Mouse (Mus musculus) 3T3-L1 (cell line): ENCODE data around the gene Capsl.
A peak's percentile ranks its signal among the peaks of the same experiment; 100 is the strongest.

ENCODE experiments used
- DNase-seq: peaks from one replicate; pipeline ENCODE4 v3.0.0-alpha.2; 2015; ENCODE audit warnings: low read depth, low spot score

The Capsl gene

GRCm38 (mm10) chr15:9435534-9436180 is at the start of gene Capsl:
Gene Capsl, plus strand, starts transcription at chr15:9436028.
- DNase-seq = no peak

GRCm38 (mm10) chr15:9409475-9409874 is 26.4 kb upstream of the Capsl start:
- DNase-seq = no peak

GRCm38 (mm10) chr15:9421163-9421562 is 14.7 kb upstream of the Capsl start:
- DNase-seq = no peak

- DNase-seq = no peak
Observed at GRCm38 (mm10) chr15:9427849-9428248, 8.0 kb upstream of the Capsl start.

- DNase-seq = no peak
Observed at GRCm38 (mm10) chr15:9429843-9430242, 6.0 kb upstream of the Capsl start.

GRCm38 (mm10) chr15:9451999-9452398 is 16.2 kb downstream of the Capsl start:
- peak; percentile 14 for DNase-seq

GRCm38 (mm10) chr15:9452842-9453241 is 17.0 kb downstream of the Capsl start:
- DNase-seq = no peak

- no peak for DNase-seq
Observed at GRCm38 (mm10) chr15:9454198-9454597, 18.4 kb downstream of the Capsl start.

GRCm38 (mm10) chr15:9455241-9455640 is 19.4 kb downstream of the Capsl start:
- peak; percentile 69 for DNase-seq

GRCm38 (mm10) chr15:9463521-9464027 is 27.7 kb downstream of the Capsl start:
- DNase-seq = no peak

GRCm38 (mm10) chr15:9464039-9464438 is 28.2 kb downstream of the Capsl start:
- no peak for DNase-seq

- DNase-seq = no peak
Observed at GRCm38 (mm10) chr15:9471053-9471685, 35.3 kb downstream of the Capsl start.

- no peak for DNase-seq
Observed at GRCm38 (mm10) chr15:9472167-9472566, 36.3 kb downstream of the Capsl start.

- DNase-seq = no peak
Observed at GRCm38 (mm10) chr15:9472618-9473017, 36.8 kb downstream of the Capsl start.

- DNase-seq = no peak
Observed at GRCm38 (mm10) chr15:9473188-9473587, 37.4 kb downstream of the Capsl start.

GRCm38 (mm10) chr15:9489417-9490118 is 53.7 kb downstream of the Capsl start:
- no peak for DNase-seq

GRCm38 (mm10) chr15:9492077-9492476 is 56.2 kb downstream of the Capsl start:
- DNase-seq = no peak
